Mouse (Mus musculus) heart, embryonic 11.5 days (tissue): Measurements from ENCODE around the gene Atp1a4. TPM values are rescaled to one million over a fixed set of nuclear protein-coding genes. Genes with fewer than 3 reads are reported as not detected.

Experiments
- ATAC-seq: fragments of 200-750 bp; cut with Nextera tagmentation; replicated peaks from 2 replicates; pipeline ENCODE4 v1.8.0; 2017; ENCODE audit warnings: moderate library complexity; ENCODE audit not compliant: insufficient number of reproducible peaks, low FRiP score, low TSS enrichment
- H3K27ac ChIP-seq: fragments of 300-500 bp; sonication (generic); 2 replicates; pipeline ENCODE4 v1.5.1; 2014; ENCODE audit warnings: mild to moderate bottlenecking, low read depth, low read length
- H3K27me3 ChIP-seq: fragments of 300-500 bp; sonication (generic); 2 replicates; pipeline ENCODE4 v1.6.1; 2014; ENCODE audit warnings: mild to moderate bottlenecking, low read length, mixed read lengths; ENCODE audit not compliant: control insufficient read depth, insufficient read depth
- H3K36me3 ChIP-seq: fragments of 300-500 bp; sonication (generic); 2 replicates; pipeline ENCODE4 v1.6.1; 2014; ENCODE audit warnings: mild to moderate bottlenecking, low read length, moderate library complexity, mixed read lengths; ENCODE audit not compliant: control insufficient read depth, insufficient read depth
- H3K4me1 ChIP-seq: fragments of 300-500 bp; sonication (generic); 2 replicates; pipeline ENCODE4 v1.6.1; 2014; ENCODE audit warnings: low read length; ENCODE audit not compliant: control insufficient read depth, insufficient read depth
- H3K4me2 ChIP-seq: fragments of 300-500 bp; sonication (generic); 2 replicates; pipeline ENCODE4 v1.6.1; 2014; ENCODE audit warnings: mild to moderate bottlenecking, moderate library complexity
- H3K4me3 ChIP-seq: fragments of 300-500 bp; sonication (generic); 2 replicates; pipeline ENCODE4 v1.5.1; 2014; ENCODE audit warnings: low read depth, low read length
- H3K9ac ChIP-seq: fragments of 300-500 bp; sonication (generic); 2 replicates; pipeline ENCODE4 v1.6.1; 2014; ENCODE audit warnings: mild to moderate bottlenecking, low read depth, low read length, moderate library complexity
- H3K9me3 ChIP-seq: fragments of 300-500 bp; sonication (generic); replicated peaks from 2 replicates; pipeline ENCODE4 v1.6.1; 2016; ENCODE audit warnings: low read length; ENCODE audit not compliant: control insufficient read depth
- WGBS: fragments of 180-500 bp; shearing (Covaris S2); extraction: QIAGEN DNeasy Blood & Tissue Kit; methylation state at CpG from one replicate; pipeline ENCODE4 v1.1.7; 2014; ENCODE audit not compliant: insufficient replicate concordance; 5-methylcytosine and 5-hydroxymethylcytosine counted together
- polyA plus RNA-seq: library from polyadenylated mRNA; unstranded; fragments of >200 nt; fragmentation: Nextera tagmentation; extraction: Ambion mirVana; gene quantifications from 2 replicates; pipeline ENCODE4 v1.2.1, GENCODE M21; 2014

Atp1a4 gene
- polyA plus RNA-seq, 1 experiment from 2014 or later = 0.31 TPM

GRCm38 (mm10) chr1:172205741-172206087, 52.5 kb downstream of the Atp1a4 start:
- WGBS = 11% methylated on average over 3 of the region's 3 CpGs
- peak overlapping the region; percentile 87 for H3K27ac ChIP-seq

GRCm38 (mm10) chr1:172204814-172205740, 53.1 kb downstream of the Atp1a4 start:
- H3K27ac ChIP-seq = peak overlapping the region; percentile 82
- peak overlapping the region; percentile 91; the same call in 1 of the 2 replicates for H3K9ac ChIP-seq
- peaks cover 4% of the 10 kb centered on the region; the same call in 1 of the 2 replicates for H3K36me3 ChIP-seq
- peak overlapping the region; percentile 82 for H3K4me3 ChIP-seq
- peak overlapping the region; percentile 78 for H3K4me2 ChIP-seq
- WGBS = 45% methylated on average over 15 of the region's 15 CpGs
- H3K27me3 ChIP-seq = no peaks in the 10 kb centered on the region
- no peaks in the 10 kb centered on the region for H3K9me3 ChIP-seq
- H3K4me1 ChIP-seq = peaks cover 59% of the 10 kb centered on the region
- ATAC-seq = no peak

More at GRCm38 (mm10) chr1:172205741-172206087, 52.5 kb downstream of the Atp1a4 start:
- Histone ChIP-seq H3K27me3 (no peaks in the 10 kb centered on the region), H3K4me3 (peak overlapping the region; percentile 82), H3K36me3 (no peaks in the 10 kb centered on the region), H3K9ac (peak overlapping the region; percentile 91), H3K4me2 (peak overlapping the region; percentile 78), H3K9me3 (no peaks in the 10 kb centered on the region), H3K4me1 (peaks cover 59% of the 10 kb centered on the region)
- no peak for ATAC-seq

GRCm38 (mm10) chr1:172204033-172204813, 54.0 kb downstream of the Atp1a4 start:
- H3K9ac ChIP-seq = peak overlapping the region; percentile 47; the same call in 1 of the 2 replicates
- no peak overlapping the region for H3K4me3 ChIP-seq
- H3K4me1 ChIP-seq = peaks cover 59% of the 10 kb centered on the region
- peak overlapping the region; percentile 78 for H3K4me2 ChIP-seq
- no peaks in the 10 kb centered on the region for H3K27me3 ChIP-seq
- H3K9me3 ChIP-seq = no peaks in the 10 kb centered on the region
- peaks cover 8% of the 10 kb centered on the region; the same call in 1 of the 2 replicates for H3K36me3 ChIP-seq
- peak overlapping the region; percentile 82 for H3K27ac ChIP-seq
- WGBS = 23% methylated on average over 9 of the region's 9 CpGs
- ATAC-seq = no peak

GRCm38 (mm10) chr1:172203566-172203965, 54.6 kb downstream of the Atp1a4 start:
- Histone ChIP-seq H3K9me3 (no peaks in the 10 kb centered on the region), H3K9ac (no peak overlapping the region), H3K4me1 (peaks cover 59% of the 10 kb centered on the region), H3K27me3 (no peaks in the 10 kb centered on the region), H3K4me2 (peak overlapping the region; percentile 3; the same call in 1 of the 2 replicates), H3K27ac (peak overlapping the region; percentile 82), H3K4me3 (no peak overlapping the region), H3K36me3 (peaks cover 8% of the 10 kb centered on the region; the same call in 1 of the 2 replicates)
- WGBS = 11% methylated on average over 4 of the region's 4 CpGs
- ATAC-seq = no peak

- 0 out of 2 replicates have a peak, but pooled peaks have one; percentile 7 for ATAC-seq
- WGBS = 38% methylated on average over 2 of the region's 2 CpGs
These were observed 55.2 kb downstream of the Atp1a4 start for GRCm38 (mm10) chr1:172202894-172203522.

GRCm38 (mm10) chr1:172201967-172202880, 56.0 kb downstream of the Atp1a4 start:
- peak overlapping the region; percentile 48; the same call in 1 of the 2 replicates for H3K9ac ChIP-seq

More at GRCm38 (mm10) chr1:172202894-172203522, 55.2 kb downstream of the Atp1a4 start:
- H3K36me3 ChIP-seq = peaks cover 13% of the 10 kb centered on the region; the same call in 1 of the 2 replicates
- H3K9ac ChIP-seq = no peak overlapping the region
- H3K4me3 ChIP-seq = no peak overlapping the region
- H3K27ac ChIP-seq = peak overlapping the region; percentile 82
- H3K4me2 ChIP-seq = peak overlapping the region; percentile 3; the same call in 1 of the 2 replicates
- H3K9me3 ChIP-seq = no peaks in the 10 kb centered on the region
- H3K27me3 ChIP-seq = no peaks in the 10 kb centered on the region
- peaks cover 59% of the 10 kb centered on the region for H3K4me1 ChIP-seq

GRCm38 (mm10) chr1:172200871-172201447, 57.3 kb downstream of the Atp1a4 start:
- Histone ChIP-seq H3K36me3 (peaks cover 23% of the 10 kb centered on the region), H3K27ac (no peak overlapping the region), H3K4me3 (no peak overlapping the region), H3K27me3 (no peaks in the 10 kb centered on the region), H3K9ac (no peak overlapping the region), H3K9me3 (no peaks in the 10 kb centered on the region), H3K4me1 (peaks cover 50% of the 10 kb centered on the region), H3K4me2 (no peak overlapping the region)
- WGBS = 46% methylated on average over 7 of the region's 7 CpGs
- ATAC-seq = no peak

More at GRCm38 (mm10) chr1:172201967-172202880, 56.0 kb downstream of the Atp1a4 start:
- H3K4me3 ChIP-seq = 0 out of 2 replicates have a peak overlapping the region, but pooled peaks have one; percentile 8
- WGBS = 12% methylated on average over 14 of the region's 14 CpGs
- peak overlapping the region; percentile 49 for H3K4me2 ChIP-seq
- H3K27ac ChIP-seq = peak overlapping the region; percentile 82
- H3K36me3 ChIP-seq = peaks cover 13% of the 10 kb centered on the region; the same call in 1 of the 2 replicates
- H3K4me1 ChIP-seq = peaks cover 56% of the 10 kb centered on the region
- no peak for ATAC-seq
- H3K9me3 ChIP-seq = no peaks in the 10 kb centered on the region
- H3K27me3 ChIP-seq = no peaks in the 10 kb centered on the region
